Mouse (Mus musculus): Measurements from ENCODE around the gene U2af1l4.

The U2af1l4 gene

GRCm38 (mm10) chr7:30607706-30608309 lies 44.7 kb downstream of the U2af1l4 start:
- ATAC-seq (ENCODE audit: insufficient number of reproducible peaks, low FRiP score, low TSS enrichment), result no peak

GRCm38 (mm10) chr7:30608476-30608875 lies 45.4 kb downstream of the U2af1l4 start:
- ATAC-seq (ENCODE audit: insufficient number of reproducible peaks, low FRiP score, low TSS enrichment), result no peak

GRCm38 (mm10) chr7:30610043-30610442 lies 46.9 kb downstream of the U2af1l4 start:
- ATAC-seq (ENCODE audit: insufficient number of reproducible peaks, low FRiP score, low TSS enrichment), result no peak

- ATAC-seq (ENCODE audit: insufficient number of reproducible peaks, low FRiP score, low TSS enrichment), result no peak
These were observed 49.7 kb downstream of the U2af1l4 start, which contains the start of gene Upk1a for GRCm38 (mm10) chr7:30612654-30613402. Gene Upk1a, minus strand, starts transcription at chr7:30612847.

- no peak for ATAC-seq (ENCODE audit: insufficient number of reproducible peaks, low FRiP score, low TSS enrichment)
These were observed 50.5 kb downstream of the U2af1l4 start for GRCm38 (mm10) chr7:30613529-30614112.

GRCm38 (mm10) chr7:30614454-30614853 lies 51.4 kb downstream of the U2af1l4 start:
- no peak for ATAC-seq (ENCODE audit: insufficient number of reproducible peaks, low FRiP score, low TSS enrichment)

Measured in cerebellum, adult (tissue).